Mouse (Mus musculus): Measurements from ENCODE around the gene C8g. TPM values are rescaled to one million over a fixed set of nuclear protein-coding genes. Genes with fewer than 3 reads are reported as not detected.

The C8g gene
- total and polyA plus RNA-seq, 3 experiments = 2.3 to 5.1 TPM; not detected in 1

DNA sequence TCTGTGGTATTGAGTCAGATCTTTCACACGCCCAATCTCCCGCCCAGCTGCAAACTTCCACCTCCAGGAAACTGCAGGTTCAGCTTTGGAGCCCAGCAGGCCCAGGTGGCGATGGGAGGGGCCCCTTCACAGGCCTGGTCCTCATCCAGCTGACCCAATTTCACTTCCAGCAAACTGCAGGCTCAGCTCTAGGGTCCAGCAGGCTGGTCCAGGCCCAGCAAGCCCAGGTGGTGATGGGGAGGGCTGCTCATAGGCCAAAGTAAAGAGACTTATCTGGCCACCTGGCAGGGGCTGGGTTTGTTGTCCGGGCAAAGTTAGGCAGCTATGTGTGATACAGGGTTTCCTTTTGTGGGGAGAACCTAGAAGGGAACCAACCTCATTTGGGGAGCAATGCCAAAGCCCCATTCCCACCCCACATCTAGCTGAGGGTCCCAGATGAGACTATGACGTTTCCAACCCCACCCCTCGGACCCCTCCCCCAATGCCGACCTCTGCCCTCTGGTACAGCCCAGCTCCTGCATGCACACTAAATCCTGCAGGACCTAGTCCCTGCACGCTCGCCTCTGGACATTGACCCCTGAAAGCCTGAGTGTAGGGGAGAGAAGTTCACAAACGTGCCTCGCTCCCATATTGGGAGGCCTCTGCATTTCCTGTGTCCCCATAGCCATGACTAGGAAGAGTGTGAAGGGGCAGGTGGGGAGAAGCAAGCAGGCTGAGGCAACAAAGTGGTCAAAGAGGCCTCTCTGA lies 16.4 kb downstream of the C8g start:
- H3K27me3 ChIP-seq (ENCODE audit: control insufficient read depth in 1 of 2, insufficient read depth in 2 of 2, low read length in 2 of 2) = peaks cover 2 to 9% of the 10 kb centered on the region in 2 experiments; a peak in 3 of 4 replicates
- no peaks in the 10 kb centered on the region for H3K4me1 ChIP-seq (ENCODE audit: control insufficient read depth in 1 of 2, insufficient read depth in 2 of 2, low read length in 2 of 2)
- H3K9ac ChIP-seq (ENCODE audit: control insufficient read depth, low read depth, low read length, poor library complexity, severe bottlenecking) = no peak overlapping the region
- DNase-seq (ENCODE audit: low read depth, low spot score) = no peak
- no peaks in the 10 kb centered on the region for H3K79me2 ChIP-seq (ENCODE audit: control insufficient read depth, insufficient read depth, low read length, poor library complexity)
- no peak for TF ChIP-seq USF1 (IDR thresholded peaks at IDR 0.05; ENCODE audit: low read depth, low read length)
- TF ChIP-seq JUND (IDR thresholded peaks at IDR 0.05; ENCODE audit: low read depth, low read length) = no peak
- no peak for TF ChIP-seq MYB (IDR thresholded peaks at IDR 0.05; ENCODE audit: low read depth, low read length)
- no peaks in the 10 kb centered on the region for H3K9me3 ChIP-seq (replicated peaks; ENCODE audit: insufficient read depth, low read length)
- no peaks in the 10 kb centered on the region for H3K36me3 ChIP-seq (ENCODE audit: control insufficient read depth in 1 of 2, insufficient read depth in 2 of 2, low read length in 2 of 2)
- H3K27ac ChIP-seq (ENCODE audit: control insufficient read depth, low read depth, low read length) = no peak overlapping the region
- H3K4me3 ChIP-seq (ENCODE audit: control insufficient read depth in 1 of 2, insufficient read depth in 1 of 2, low read depth in 2 of 2, low read length in 2 of 2) = no peak overlapping the region

- TF ChIP-seq HCFC1 (IDR thresholded peaks at IDR 0.05; ENCODE audit: low read depth, low read length) (no peak), UBTF (IDR thresholded peaks at IDR 0.05; ENCODE audit: borderline replicate concordance, insufficient read depth, low read depth, low read length) (no peak), ZC3H11A (IDR thresholded peaks at IDR 0.05; ENCODE audit: low read depth, low read length) (peak; percentile 65), E2F4 (IDR thresholded peaks at IDR 0.05; ENCODE audit: borderline replicate concordance, low read depth, low read length) (no peak), ZKSCAN1 (IDR thresholded peaks at IDR 0.05; ENCODE audit: low read depth, low read length) (no peak), MAFK (IDR thresholded peaks at IDR 0.05; ENCODE audit: borderline replicate concordance, low read depth, low read length) (no peak), EP300 (IDR thresholded peaks at IDR 0.05; ENCODE audit: low read depth in 1 of 2, low read length in 2 of 2) (no peak), USF2 (IDR thresholded peaks at IDR 0.05; ENCODE audit: borderline replicate concordance in 1 of 2, insufficient read depth in 1 of 2, low read depth in 1 of 2, low read length in 2 of 2) (no peak), MXI1 (IDR thresholded peaks at IDR 0.05; ENCODE audit: low read depth, low read length) (no peak), RAD21 (IDR thresholded peaks at IDR 0.05; ENCODE audit: low read depth, low read length) (peak; percentile 78), ZMIZ1 (IDR thresholded peaks at IDR 0.05; ENCODE audit: low read depth, low read length) (no peak), ELF1 (IDR thresholded peaks at IDR 0.05; ENCODE audit: low read depth, low read length) (no peak), NELFE (IDR thresholded peaks at IDR 0.05; ENCODE audit: low read depth, low read length) (no peak), SIN3A (IDR thresholded peaks at IDR 0.05; ENCODE audit: low read length) (no peak), CTCF (IDR thresholded peaks at IDR 0.05 in 2 of 3, conservative IDR thresholded peaks at IDR 0.05 in 1 of 3; ENCODE audit: control insufficient read depth in 1 of 3, insufficient read depth in 1 of 3, low read depth in 2 of 3, low read length in 3 of 3, poor library complexity in 1 of 3, severe bottlenecking in 1 of 3) (peak; percentile 70 to 82 (median 76)), GABPA (IDR thresholded peaks at IDR 0.05; ENCODE audit: low read depth, low read length) (no peak), SMC3 (IDR thresholded peaks at IDR 0.05; ENCODE audit: low read depth, low read length) (peak; percentile 66), BHLHE40 (IDR thresholded peaks at IDR 0.05; ENCODE audit: borderline replicate concordance, low read depth, low read length) (no peak), RCOR1 (IDR thresholded peaks at IDR 0.05; ENCODE audit: low read depth, low read length) (no peak), TCF12 (IDR thresholded peaks at IDR 0.05; ENCODE audit: low read depth, low read length) (no peak)
- no peak overlapping the region for H3K27ac ChIP-seq (ENCODE audit: control insufficient read depth, low read depth, low read length)
- no peaks in the 10 kb centered on the region for H3K79me2 ChIP-seq (ENCODE audit: control insufficient read depth, insufficient read depth, low read length, poor library complexity)
- no peaks in the 10 kb centered on the region for H3K4me1 ChIP-seq (ENCODE audit: control insufficient read depth in 1 of 2, insufficient read depth in 2 of 2, low read length in 2 of 2)
- H3K36me3 ChIP-seq (ENCODE audit: control insufficient read depth in 1 of 2, insufficient read depth in 2 of 2, low read length in 2 of 2) = no peaks in the 10 kb centered on the region
- no peak overlapping the region for H3K9ac ChIP-seq (ENCODE audit: control insufficient read depth, low read depth, low read length, poor library complexity, severe bottlenecking)
- peak; percentile 61 for DNase-seq (ENCODE audit: low read depth, low spot score)
- H3K27me3 ChIP-seq (ENCODE audit: control insufficient read depth in 1 of 2, insufficient read depth in 2 of 2, low read length in 2 of 2) = peaks cover 2 to 7% of the 10 kb centered on the region in 2 experiments; a peak in 3 of 4 replicates
- no peaks in the 10 kb centered on the region for H3K9me3 ChIP-seq (replicated peaks; ENCODE audit: insufficient read depth, low read length)
- no peak overlapping the region for H3K4me3 ChIP-seq (ENCODE audit: control insufficient read depth in 1 of 2, insufficient read depth in 1 of 2, low read depth in 2 of 2, low read length in 2 of 2)
Measured at GRCm38 (mm10) chr2:25482969-25483368, 18.6 kb downstream of the C8g start.

All from MEL (cell line).